Mouse (Mus musculus): ENCODE data around the gene Itga2b.

Itga2b gene

Small RNA genes within 50 kb of the gene (microRNA-seq; reads per million reads assigned to microRNA genes)
- 0.57 to 0.62 reads per million in 2 experiments for gene Mir6930
